Mouse (Mus musculus): Measurements from ENCODE around the gene 2010111I01Rik. TPM values are rescaled to one million over a fixed set of nuclear protein-coding genes. Genes with fewer than 3 reads are reported as not detected.
A peak's percentile ranks its signal among the peaks of the same experiment; 100 is the strongest.
"Not testable (repeated sequence)": the region's sequence is repeated elsewhere in the genome, so short reads cannot be mapped to it uniquely, and the experiment has no call there.

2010111I01Rik gene
- polyA plus RNA-seq, 1 experiment from 2014 or later = 122 TPM

- H3K27ac ChIP-seq = no peak overlapping the region
- peaks cover 20% of the 10 kb centered on the region for H3K4me1 ChIP-seq
- 90% methylated on average over 2 of the region's 2 CpGs for WGBS
- H3K9me3 ChIP-seq (replicated peaks) = no peaks in the 10 kb centered on the region
- no peaks in the 10 kb centered on the region for H3K36me3 ChIP-seq
- H3K27me3 ChIP-seq (ENCODE audit: low read depth, poor library complexity, severe bottlenecking) = no peaks in the 10 kb centered on the region
- DNase-seq (ENCODE audit: low spot score) = no peak
- no peak overlapping the region for H3K4me3 ChIP-seq
Measured at GRCm38 (mm10) chr13:63075331-63075855, 110.7 kb downstream of the 2010111I01Rik start.

DNA sequence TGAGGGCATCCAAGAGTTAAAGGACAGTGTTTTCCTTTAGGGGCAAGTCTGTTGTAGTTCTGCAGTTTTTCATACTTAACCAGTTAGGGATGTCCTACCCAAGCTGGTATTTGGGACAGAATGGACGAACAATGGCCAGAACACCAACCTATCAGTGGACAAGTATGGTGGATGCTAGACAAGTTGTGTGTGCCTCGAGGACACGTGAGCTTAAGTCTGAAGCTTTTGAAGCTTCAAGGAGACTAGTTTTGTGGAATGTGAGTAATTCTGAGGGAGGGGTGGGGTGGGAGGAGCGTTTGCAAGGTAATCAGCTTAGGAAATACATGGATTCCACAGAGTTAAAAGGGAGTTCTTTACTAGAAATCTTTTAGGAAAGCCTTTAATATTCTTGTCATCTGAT is 115.5 kb downstream of the 2010111I01Rik start:
- peaks cover 7% of the 10 kb centered on the region for H3K4me1 ChIP-seq
- no peak overlapping the region for H3K4me3 ChIP-seq
- DNase-seq (ENCODE audit: low spot score) = no peak
- H3K36me3 ChIP-seq = no peaks in the 10 kb centered on the region
- H3K27me3 ChIP-seq (ENCODE audit: low read depth, poor library complexity, severe bottlenecking) = no peaks in the 10 kb centered on the region
- WGBS = 64% methylated on average over 4 of the region's 4 CpGs
- no peak overlapping the region for H3K27ac ChIP-seq
- no peaks in the 10 kb centered on the region for H3K9me3 ChIP-seq (replicated peaks)

- peaks cover 7% of the 10 kb centered on the region for H3K4me1 ChIP-seq
- no peak overlapping the region for H3K27ac ChIP-seq
- no peaks in the 10 kb centered on the region for H3K27me3 ChIP-seq (ENCODE audit: low read depth, poor library complexity, severe bottlenecking)
- H3K4me3 ChIP-seq = no peak overlapping the region
- no peaks in the 10 kb centered on the region for H3K9me3 ChIP-seq (replicated peaks)
- H3K36me3 ChIP-seq = no peaks in the 10 kb centered on the region
- DNase-seq (ENCODE audit: low spot score) = no peak
- 95% methylated on average over 2 of the region's 2 CpGs for WGBS
Measured at GRCm38 (mm10) chr13:63080823-63081222, 116.1 kb downstream of the 2010111I01Rik start.

GRCm38 (mm10) chr13:63082555-63083136 is 118.0 kb downstream of the 2010111I01Rik start:
- no peak overlapping the region for H3K27ac ChIP-seq
- no peak for DNase-seq (ENCODE audit: low spot score)
- no peaks in the 10 kb centered on the region for H3K9me3 ChIP-seq (replicated peaks)
- peaks cover 7% of the 10 kb centered on the region for H3K4me1 ChIP-seq
- H3K4me3 ChIP-seq = no peak overlapping the region
- no peaks in the 10 kb centered on the region for H3K27me3 ChIP-seq (ENCODE audit: low read depth, poor library complexity, severe bottlenecking)
- H3K36me3 ChIP-seq = no peaks in the 10 kb centered on the region
- 63% methylated on average over 5 of the region's 5 CpGs for WGBS

- not testable (repeated sequence) for H3K27ac ChIP-seq; H3K27me3 ChIP-seq (ENCODE audit: low read depth, poor library complexity, severe bottlenecking)
- WGBS = 66% methylated on average over 7 of the region's 7 CpGs
Measured at GRCm38 (mm10) chr13:63083139-63083538, 118.4 kb downstream of the 2010111I01Rik start.

GRCm38 (mm10) chr13:63083663-63084062 is 119.0 kb downstream of the 2010111I01Rik start:
- Histone ChIP-seq H3K4me3 (no peak overlapping the region), H3K27me3 (ENCODE audit: low read depth, poor library complexity, severe bottlenecking) (no peaks in the 10 kb centered on the region), H3K27ac (0 out of 2 replicates have a peak overlapping the region, but pooled peaks have one; percentile 12), H3K4me1 (peaks cover 7% of the 10 kb centered on the region), H3K9me3 (replicated peaks) (no peaks in the 10 kb centered on the region), H3K36me3 (no peaks in the 10 kb centered on the region)
- WGBS = 65% methylated on average over 8 of the region's 8 CpGs
- DNase-seq (ENCODE audit: low spot score) = no peak

More at GRCm38 (mm10) chr13:63083139-63083538, 118.4 kb downstream of the 2010111I01Rik start:
- not testable (repeated sequence) for DNase-seq (ENCODE audit: low spot score); H3K4me1 ChIP-seq; H3K4me3 ChIP-seq; H3K36me3 ChIP-seq; H3K9me3 ChIP-seq (replicated peaks)

GRCm38 (mm10) chr13:63087865-63088683 is 123.4 kb downstream of the 2010111I01Rik start:
- 93% methylated on average over 7 of the region's 7 CpGs for WGBS

DNA sequence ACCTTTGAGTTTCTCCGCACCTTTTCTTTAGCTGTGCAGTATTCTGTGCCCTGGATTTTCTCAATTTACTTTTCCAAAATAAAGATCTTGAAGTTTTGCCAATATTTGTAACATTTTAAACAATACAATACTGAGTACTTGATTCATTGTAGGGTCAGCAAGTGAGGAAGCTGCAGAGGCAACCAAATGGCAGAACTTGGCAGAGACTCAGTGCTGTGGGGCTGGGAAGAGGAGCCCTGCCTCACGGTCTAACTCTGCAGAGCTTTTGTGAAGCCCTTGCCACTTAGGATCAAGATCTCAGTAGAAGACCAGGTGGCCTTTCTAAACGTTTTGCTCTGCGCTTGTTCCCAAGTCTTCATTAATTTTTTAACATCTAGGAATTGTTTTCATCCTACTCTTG is 124.8 kb downstream of the 2010111I01Rik start:
- no peaks in the 10 kb centered on the region for H3K36me3 ChIP-seq
- H3K4me1 ChIP-seq = peaks cover 28% of the 10 kb centered on the region
- DNase-seq (ENCODE audit: low spot score) = no peak
- no peak overlapping the region for H3K4me3 ChIP-seq
- H3K9me3 ChIP-seq (replicated peaks) = no peaks in the 10 kb centered on the region
- no peak overlapping the region for H3K27ac ChIP-seq
- 76% methylated on average over 4 of the region's 4 CpGs for WGBS
- no peaks in the 10 kb centered on the region for H3K27me3 ChIP-seq (ENCODE audit: low read depth, poor library complexity, severe bottlenecking)

More at GRCm38 (mm10) chr13:63087865-63088683, 123.4 kb downstream of the 2010111I01Rik start:
- peaks cover 23% of the 10 kb centered on the region for H3K4me1 ChIP-seq
- no peaks in the 10 kb centered on the region for H3K27me3 ChIP-seq (ENCODE audit: low read depth, poor library complexity, severe bottlenecking)
- H3K36me3 ChIP-seq = no peaks in the 10 kb centered on the region
- H3K4me3 ChIP-seq = no peak overlapping the region
- H3K9me3 ChIP-seq (replicated peaks) = no peaks in the 10 kb centered on the region
- DNase-seq (ENCODE audit: low spot score) = no peak
- no peak overlapping the region for H3K27ac ChIP-seq

DNA sequence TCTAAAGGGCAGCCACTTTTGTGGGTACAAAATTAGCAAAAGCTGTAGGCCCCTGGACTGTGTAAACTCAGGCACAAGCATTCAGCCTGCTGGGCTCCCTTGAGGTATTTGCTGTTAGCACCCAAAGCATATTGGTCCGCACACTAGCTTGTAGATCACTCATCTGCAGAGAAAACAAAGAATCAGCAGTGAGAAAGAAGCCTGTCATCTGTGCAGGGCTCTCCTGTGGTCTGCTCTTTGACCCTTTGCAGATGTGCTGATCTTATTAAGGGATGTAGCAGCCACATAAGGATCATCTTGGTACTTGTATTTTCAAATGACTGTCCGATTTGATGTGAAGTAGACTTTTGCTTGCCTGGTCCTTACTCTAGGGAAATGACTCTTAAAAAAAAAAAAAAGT is 126.6 kb downstream of the 2010111I01Rik start:
- Histone ChIP-seq H3K27ac (no peak overlapping the region; the same call in 1 of the 2 replicates), H3K36me3 (no peaks in the 10 kb centered on the region), H3K4me1 (peaks cover 41% of the 10 kb centered on the region), H3K27me3 (ENCODE audit: low read depth, poor library complexity, severe bottlenecking) (no peaks in the 10 kb centered on the region), H3K9me3 (replicated peaks) (no peaks in the 10 kb centered on the region), H3K4me3 (no peak overlapping the region)
- DNase-seq (ENCODE audit: low spot score) = no peak
- WGBS = 80% methylated on average over 2 of the region's 2 CpGs

GRCm38 (mm10) chr13:63092299-63092698 is 127.6 kb downstream of the 2010111I01Rik start:
- 72% methylated on average over 2 of the region's 2 CpGs for WGBS
- H3K27me3 ChIP-seq (ENCODE audit: low read depth, poor library complexity, severe bottlenecking) = no peaks in the 10 kb centered on the region
- H3K9me3 ChIP-seq (replicated peaks) = no peaks in the 10 kb centered on the region
- peaks cover 41% of the 10 kb centered on the region for H3K4me1 ChIP-seq
- H3K36me3 ChIP-seq = no peaks in the 10 kb centered on the region
- H3K4me3 ChIP-seq = no peak overlapping the region
- H3K27ac ChIP-seq = peak overlapping the region; percentile 14; the same call in 1 of the 2 replicates
- no peak for DNase-seq (ENCODE audit: low spot score)

- 78% methylated on average over 2 of the region's 2 CpGs for WGBS
- Histone ChIP-seq H3K27ac (no peak overlapping the region), H3K4me3 (no peak overlapping the region), H3K4me1 (peaks cover 41% of the 10 kb centered on the region), H3K27me3 (ENCODE audit: low read depth, poor library complexity, severe bottlenecking) (no peaks in the 10 kb centered on the region), H3K9me3 (replicated peaks) (no peaks in the 10 kb centered on the region), H3K36me3 (no peaks in the 10 kb centered on the region)
- DNase-seq (ENCODE audit: low spot score) = no peak
Measured at GRCm38 (mm10) chr13:63092874-63093273, 128.2 kb downstream of the 2010111I01Rik start.

DNA sequence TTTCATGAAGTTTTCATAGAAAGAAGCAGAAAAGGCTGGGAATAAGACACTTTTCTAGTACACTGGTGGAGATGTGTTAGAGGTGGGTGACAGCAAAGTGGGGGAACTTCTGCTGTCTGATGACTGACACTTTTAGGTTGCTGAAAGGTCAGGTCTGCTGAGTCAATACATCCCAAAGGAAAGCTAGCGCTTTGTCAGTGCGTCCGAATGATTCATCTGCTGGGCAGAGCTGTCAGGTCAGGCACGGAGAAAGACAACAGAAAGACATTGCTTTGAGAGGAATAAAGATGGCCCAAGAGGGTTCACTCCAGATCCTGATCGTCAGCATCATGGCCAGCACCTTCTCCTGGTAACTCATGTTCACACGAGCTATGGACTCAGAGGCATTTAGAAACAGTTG is 128.9 kb downstream of the 2010111I01Rik start:
- H3K4me1 ChIP-seq = peaks cover 41% of the 10 kb centered on the region
- WGBS = 82% methylated on average over 6 of the region's 6 CpGs
- H3K27ac ChIP-seq = no peak overlapping the region

More for the DNA sequence above, 128.9 kb downstream of the 2010111I01Rik start:
- H3K9me3 ChIP-seq (replicated peaks) = no peaks in the 10 kb centered on the region
- no peak overlapping the region for H3K4me3 ChIP-seq
- DNase-seq (ENCODE audit: low spot score) = no peak
- H3K27me3 ChIP-seq (ENCODE audit: low read depth, poor library complexity, severe bottlenecking) = no peaks in the 10 kb centered on the region
- H3K36me3 ChIP-seq = no peaks in the 10 kb centered on the region
